Mouse (Mus musculus): ENCODE results near the gene Clcn5.

The Clcn5 gene

GRCm38 (mm10) chrX:7261149-7261548, 58.0 kb downstream of the Clcn5 start:
- no peak for TF ChIP-seq POU5F1 (IDR thresholded peaks at IDR 0.05; ENCODE audit: borderline replicate concordance, low read length)
- TF ChIP-seq CTCF (conservative IDR thresholded peaks at IDR 0.05; ENCODE audit: low read length), result no peak
- TF ChIP-seq NANOG (IDR thresholded peaks at IDR 0.05; ENCODE audit: borderline replicate concordance, low read length), result no peak
- no peaks in the 10 kb centered on the region for H3K36me3 ChIP-seq (ENCODE audit: insufficient read depth, low read length)
- no peak overlapping the region for H3K4me3 ChIP-seq (replicated peaks; ENCODE audit: low read length)
- no peaks in the 10 kb centered on the region for H3K27me3 ChIP-seq (ENCODE audit: insufficient read depth, low read length)
- no peaks in the 10 kb centered on the region for H3K9me3 ChIP-seq (ENCODE audit: low read length)
- no peaks in the 10 kb centered on the region for H3K4me1 ChIP-seq (replicated peaks; ENCODE audit: low read depth, low read length)

GRCm38 (mm10) chrX:7260400-7261113, 58.6 kb downstream of the Clcn5 start:
- TF ChIP-seq NANOG (IDR thresholded peaks at IDR 0.05; ENCODE audit: borderline replicate concordance, low read length), result no peak
- TF ChIP-seq POU5F1 (IDR thresholded peaks at IDR 0.05; ENCODE audit: borderline replicate concordance, low read length), result no peak
- no peak for TF ChIP-seq CTCF (conservative IDR thresholded peaks at IDR 0.05; ENCODE audit: low read length)
- no peaks in the 10 kb centered on the region for H3K27me3 ChIP-seq (ENCODE audit: insufficient read depth, low read length)
- H3K4me1 ChIP-seq (replicated peaks; ENCODE audit: low read depth, low read length), result no peaks in the 10 kb centered on the region
- no peak overlapping the region for H3K4me3 ChIP-seq (replicated peaks; ENCODE audit: low read length)
- H3K9me3 ChIP-seq (ENCODE audit: low read length), result no peaks in the 10 kb centered on the region
- no peaks in the 10 kb centered on the region for H3K36me3 ChIP-seq (ENCODE audit: insufficient read depth, low read length)

- Histone ChIP-seq H3K27me3 (ENCODE audit: insufficient read depth, low read length) (no peaks in the 10 kb centered on the region), H3K4me3 (replicated peaks; ENCODE audit: low read length) (no peak overlapping the region), H3K4me1 (replicated peaks; ENCODE audit: low read depth, low read length) (no peaks in the 10 kb centered on the region), H3K9me3 (ENCODE audit: low read length) (no peaks in the 10 kb centered on the region), H3K36me3 (ENCODE audit: insufficient read depth, low read length) (no peaks in the 10 kb centered on the region)
- TF ChIP-seq POU5F1 (IDR thresholded peaks at IDR 0.05; ENCODE audit: borderline replicate concordance, low read length) (no peak), CTCF (conservative IDR thresholded peaks at IDR 0.05; ENCODE audit: low read length) (no peak), NANOG (IDR thresholded peaks at IDR 0.05; ENCODE audit: borderline replicate concordance, low read length) (no peak)
Observed at GRCm38 (mm10) chrX:7259718-7260117, 59.4 kb downstream of the Clcn5 start.

GRCm38 (mm10) chrX:7256022-7256421, 63.1 kb downstream of the Clcn5 start:
- Histone ChIP-seq H3K4me3 (replicated peaks; ENCODE audit: low read length) (no peak overlapping the region), H3K36me3 (ENCODE audit: insufficient read depth, low read length) (no peaks in the 10 kb centered on the region), H3K27me3 (ENCODE audit: insufficient read depth, low read length) (no peaks in the 10 kb centered on the region), H3K4me1 (replicated peaks; ENCODE audit: low read depth, low read length) (no peaks in the 10 kb centered on the region), H3K9me3 (ENCODE audit: low read length) (no peaks in the 10 kb centered on the region)
- no peak for TF ChIP-seq CTCF (conservative IDR thresholded peaks at IDR 0.05; ENCODE audit: low read length)
- no peak for TF ChIP-seq NANOG (IDR thresholded peaks at IDR 0.05; ENCODE audit: borderline replicate concordance, low read length)

GRCm38 (mm10) chrX:7204099-7204498, 115.1 kb downstream of the Clcn5 start:
- H3K36me3 ChIP-seq (ENCODE audit: insufficient read depth, low read length), result no peaks in the 10 kb centered on the region
- H3K27me3 ChIP-seq (ENCODE audit: insufficient read depth, low read length), result no peaks in the 10 kb centered on the region
- TF ChIP-seq POU5F1 (IDR thresholded peaks at IDR 0.05; ENCODE audit: borderline replicate concordance, low read length) (no peak), CTCF (conservative IDR thresholded peaks at IDR 0.05; ENCODE audit: low read length) (no peak), NANOG (IDR thresholded peaks at IDR 0.05; ENCODE audit: borderline replicate concordance, low read length) (no peak)

GRCm38 (mm10) chrX:7203535-7203934, 115.6 kb downstream of the Clcn5 start:
- no peaks in the 10 kb centered on the region for H3K27me3 ChIP-seq (ENCODE audit: insufficient read depth, low read length)

More at GRCm38 (mm10) chrX:7204099-7204498, 115.1 kb downstream of the Clcn5 start:
- Histone ChIP-seq H3K4me1 (replicated peaks; ENCODE audit: low read depth, low read length) (no peaks in the 10 kb centered on the region), H3K9me3 (ENCODE audit: low read length) (no peaks in the 10 kb centered on the region), H3K4me3 (replicated peaks; ENCODE audit: low read length) (no peak overlapping the region)

GRCm38 (mm10) chrX:7197833-7198232, 121.3 kb downstream of the Clcn5 start:
- no peak overlapping the region for H3K4me3 ChIP-seq (replicated peaks; ENCODE audit: low read length)
- TF ChIP-seq NANOG (IDR thresholded peaks at IDR 0.05; ENCODE audit: borderline replicate concordance, low read length) (no peak), POU5F1 (IDR thresholded peaks at IDR 0.05; ENCODE audit: borderline replicate concordance, low read length) (no peak), CTCF (conservative IDR thresholded peaks at IDR 0.05; ENCODE audit: low read length) (no peak)
- no peaks in the 10 kb centered on the region for H3K36me3 ChIP-seq (ENCODE audit: insufficient read depth, low read length)
- H3K4me1 ChIP-seq (replicated peaks; ENCODE audit: low read depth, low read length), result no peaks in the 10 kb centered on the region
- H3K9me3 ChIP-seq (ENCODE audit: low read length), result no peaks in the 10 kb centered on the region
- H3K27me3 ChIP-seq (ENCODE audit: insufficient read depth, low read length), result no peaks in the 10 kb centered on the region

More at GRCm38 (mm10) chrX:7203535-7203934, 115.6 kb downstream of the Clcn5 start:
- Histone ChIP-seq H3K4me3 (replicated peaks; ENCODE audit: low read length) (no peak overlapping the region), H3K4me1 (replicated peaks; ENCODE audit: low read depth, low read length) (no peaks in the 10 kb centered on the region), H3K9me3 (ENCODE audit: low read length) (no peaks in the 10 kb centered on the region), H3K36me3 (ENCODE audit: insufficient read depth, low read length) (no peaks in the 10 kb centered on the region)
- no peak for TF ChIP-seq NANOG (IDR thresholded peaks at IDR 0.05; ENCODE audit: borderline replicate concordance, low read length)
- no peak for TF ChIP-seq POU5F1 (IDR thresholded peaks at IDR 0.05; ENCODE audit: borderline replicate concordance, low read length)
- TF ChIP-seq CTCF (conservative IDR thresholded peaks at IDR 0.05; ENCODE audit: low read length), result no peak

GRCm38 (mm10) chrX:7190816-7191215, 128.3 kb downstream of the Clcn5 start:
- no peaks in the 10 kb centered on the region for H3K36me3 ChIP-seq (ENCODE audit: insufficient read depth, low read length)
- H3K27me3 ChIP-seq (ENCODE audit: insufficient read depth, low read length), result no peaks in the 10 kb centered on the region
- 0 out of 2 replicates have a peak, but pooled peaks cover 4% of the 10 kb centered on the region for H3K4me1 ChIP-seq (replicated peaks; ENCODE audit: low read depth, low read length)
- TF ChIP-seq CTCF (conservative IDR thresholded peaks at IDR 0.05; ENCODE audit: low read length), result no peak
- no peak for TF ChIP-seq NANOG (IDR thresholded peaks at IDR 0.05; ENCODE audit: borderline replicate concordance, low read length)
- TF ChIP-seq POU5F1 (IDR thresholded peaks at IDR 0.05; ENCODE audit: borderline replicate concordance, low read length), result no peak
- H3K4me3 ChIP-seq (replicated peaks; ENCODE audit: low read length), result no peak overlapping the region
- no peaks in the 10 kb centered on the region for H3K9me3 ChIP-seq (ENCODE audit: low read length)

All from E14TG2a.4 (cell line).